Mouse (Mus musculus) kidney, adult 2 months (tissue): ENCODE data around the gene Gm10188. TPM values are rescaled to one million over a fixed set of nuclear protein-coding genes. Genes with fewer than 3 reads are reported as not detected.

ENCODE experiments used
- DNase-seq: peaks from one replicate; pipeline ENCODE4 v3.0.0; 2021
- H3K27ac ChIP-seq: fragments of 200-500 bp; 2 replicates; pipeline ENCODE4 v1.5.1; 2012; ENCODE audit warnings: low read depth, low read length, control low read depth, inconsistent platforms; ENCODE audit not compliant: insufficient read depth
- H3K27me3 ChIP-seq: fragments of 200-500 bp; replicated peaks from 2 replicates; pipeline ENCODE4 v1.6.1; 2012; ENCODE audit warnings: mild to moderate bottlenecking, moderate library complexity, low read length, inconsistent platforms; ENCODE audit not compliant: control insufficient read depth, insufficient read depth
- H3K36me3 ChIP-seq: fragments of 200-500 bp; 2 replicates; pipeline ENCODE4 v1.6.1; 2012; ENCODE audit warnings: mild to moderate bottlenecking, moderate library complexity, low read length, inconsistent platforms; ENCODE audit not compliant: control insufficient read depth, insufficient read depth
- H3K4me1 ChIP-seq: fragments of 200-500 bp; 2 replicates; pipeline ENCODE4 v1.6.1; 2011; ENCODE audit warnings: low read length; ENCODE audit not compliant: control insufficient read depth, insufficient read depth
- H3K4me3 ChIP-seq: fragments of 200-500 bp; 2 replicates; pipeline ENCODE4 v1.5.1; 2011; ENCODE audit warnings: mild to moderate bottlenecking, low read depth, low read length, control low read depth; ENCODE audit not compliant: insufficient read depth
- CTCF ChIP-seq: fragments of 200-500 bp; conservative IDR thresholded peaks from 2 replicates; pipeline ENCODE4 v1.5.1; 2011; ENCODE audit warnings: low read depth, mild to moderate bottlenecking, control low read depth, low read length, moderate library complexity, mixed read lengths; ENCODE audit not compliant: insufficient read depth, insufficient read length
- POLR2A ChIP-seq: fragments of 200-500 bp; IDR thresholded peaks from one replicate; pipeline ENCODE4 v1.6.1; 2011; ENCODE audit warnings: low read depth, low read length, control low read depth
- WGBS: fragments of 180-500 bp; shearing (Covaris S2); methylation state at CpG from one replicate; pipeline ENCODE4 v1.1.7; 2018; 5-methylcytosine and 5-hydroxymethylcytosine counted together
- polyA plus RNA-seq: library from polyadenylated mRNA; depleted of rRNA; stranded (reverse); fragments of >200 nt; gene quantifications from 2 replicates; pipeline ENCODE4 v1.2.3, GENCODE M21; 2012

Gene Gm10188
- polyA plus RNA-seq, 1 experiment: not detected

- WGBS: 53% methylated on average over 6 of the region's 6 CpGs
- no peak for TF ChIP-seq POLR2A
- TF ChIP-seq CTCF: no peak
- no peaks in the 10 kb centered on the region for H3K36me3 ChIP-seq
- no peak for DNase-seq
- no peak overlapping the region for H3K27ac ChIP-seq
- H3K4me1 ChIP-seq: no peaks in the 10 kb centered on the region
- no peak overlapping the region for H3K4me3 ChIP-seq
- H3K27me3 ChIP-seq: no peaks in the 10 kb centered on the region
Observed at GRCm38 (mm10) chr1:132222166-132222565, 7.4 kb downstream of the Gm10188 start.

- no peak overlapping the region for H3K4me3 ChIP-seq
- no peak for DNase-seq
- TF ChIP-seq POLR2A: no peak
- no peaks in the 10 kb centered on the region for H3K27me3 ChIP-seq
- H3K4me1 ChIP-seq: no peaks in the 10 kb centered on the region
- H3K36me3 ChIP-seq: no peaks in the 10 kb centered on the region
- H3K27ac ChIP-seq: no peak overlapping the region
- WGBS: 53% methylated on average over 2 of the region's 2 CpGs
Observed at GRCm38 (mm10) chr1:132221627-132222026, 7.9 kb downstream of the Gm10188 start.

DNA sequence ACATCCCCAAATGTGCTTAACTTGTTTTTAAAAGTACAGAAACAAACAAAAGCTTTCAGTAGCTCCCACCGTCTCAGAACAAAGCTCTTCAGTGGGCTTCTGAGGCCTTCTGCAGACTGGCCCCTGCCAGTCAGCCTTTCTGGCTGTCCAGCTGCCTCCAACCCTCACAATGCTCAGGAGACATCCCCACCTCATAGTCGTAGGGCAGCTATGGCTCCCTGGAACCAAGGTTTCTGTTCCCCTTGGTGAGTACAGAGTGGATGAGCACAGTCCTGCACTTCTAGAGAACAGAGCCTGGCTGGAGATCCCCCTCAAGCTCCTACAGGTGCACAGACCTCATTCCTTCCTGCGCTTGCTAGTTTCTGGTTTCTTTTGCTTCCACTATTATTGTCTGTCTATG, 13.3 kb downstream of the Gm10188 start:
- Histone ChIP-seq H3K27ac (no peak overlapping the region), H3K4me1 (no peaks in the 10 kb centered on the region), H3K4me3 (no peak overlapping the region), H3K27me3 (no peaks in the 10 kb centered on the region), H3K36me3 (no peaks in the 10 kb centered on the region)
- 71% methylated on average over 3 of the region's 3 CpGs for whole genome bisulfite sequencing
- TF ChIP-seq POLR2A (no peak), CTCF (no peak)
- DNase-seq: no peak

GRCm38 (mm10) chr1:132213076-132213475, 16.5 kb downstream of the Gm10188 start:
- Histone ChIP-seq H3K27me3 (no peaks in the 10 kb centered on the region), H3K4me1 (no peaks in the 10 kb centered on the region), H3K4me3 (no peak overlapping the region), H3K36me3 (no peaks in the 10 kb centered on the region), H3K27ac (no peak overlapping the region)
- TF ChIP-seq CTCF (no peak), POLR2A (no peak)
- no peak for DNase-seq
- WGBS: 55% methylated on average over 6 of the region's 6 CpGs

- no peaks in the 10 kb centered on the region for H3K36me3 ChIP-seq
- no peak overlapping the region for H3K27ac ChIP-seq
- H3K4me1 ChIP-seq: no peaks in the 10 kb centered on the region
- no peaks in the 10 kb centered on the region for H3K27me3 ChIP-seq
- 7% methylated on average over 20 of the region's 20 CpGs for WGBS
- TF ChIP-seq CTCF (peak; percentile 69), POLR2A (no peak)
- DNase-seq: peak; percentile 41
- peak overlapping the region; percentile 6; the same call in 1 of the 2 replicates for H3K4me3 ChIP-seq
Observed at GRCm38 (mm10) chr1:132212218-132212617, 17.3 kb downstream of the Gm10188 start.

DNA sequence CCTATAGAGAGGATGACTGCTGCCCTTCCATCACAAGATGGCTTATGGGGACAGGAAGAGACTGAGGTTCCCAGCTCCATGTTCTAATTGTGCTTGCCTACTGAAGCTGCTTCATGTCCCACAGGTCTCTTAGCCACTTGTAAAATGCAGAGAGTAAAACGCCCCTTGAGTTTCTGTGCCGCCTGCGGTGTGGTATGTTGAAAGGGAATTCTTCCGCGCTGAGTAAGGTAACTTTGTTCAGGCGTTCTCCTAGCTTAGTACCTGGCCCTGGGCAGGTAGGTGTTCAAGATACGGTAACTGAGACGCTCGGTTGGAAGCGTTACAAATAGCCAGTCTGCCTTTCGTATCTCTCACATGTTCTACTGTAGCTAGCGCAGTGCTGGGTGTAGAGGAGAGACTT, 17.9 kb downstream of the Gm10188 start:
- H3K36me3 ChIP-seq: no peaks in the 10 kb centered on the region
- DNase-seq: no peak
- 53% methylated on average over 12 of the region's 12 CpGs for WGBS

DNA sequence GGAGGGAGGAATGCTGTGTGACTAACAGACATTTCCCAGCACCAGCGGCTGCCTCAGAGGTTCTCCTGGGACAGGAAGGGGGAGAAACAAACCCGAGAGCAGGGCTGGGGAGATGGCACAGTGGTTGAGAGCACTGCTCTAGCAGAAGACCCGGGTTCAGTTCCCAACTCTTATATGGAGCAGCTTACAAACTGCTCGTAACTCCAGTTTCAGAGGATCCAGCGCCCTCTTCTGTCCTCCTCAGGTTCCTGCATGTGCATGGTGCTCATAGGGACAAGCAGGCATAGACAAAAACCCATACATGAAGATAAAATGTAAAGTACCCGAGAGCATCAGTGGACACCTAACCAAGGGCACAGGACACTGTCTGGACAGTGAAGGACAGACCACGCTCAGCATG, 18.6 kb downstream of the Gm10188 start:
- Histone ChIP-seq H3K27me3 (no peaks in the 10 kb centered on the region), H3K27ac (no peak overlapping the region), H3K4me1 (no peaks in the 10 kb centered on the region), H3K4me3 (no peak overlapping the region), H3K36me3 (no peaks in the 10 kb centered on the region)
- WGBS: 26% methylated on average over 7 of the region's 7 CpGs
- peak; percentile 43 for DNase-seq
- no peak for TF ChIP-seq POLR2A
- peak; percentile 75 for TF ChIP-seq CTCF

More for the DNA sequence above, 17.9 kb downstream of the Gm10188 start:
- Histone ChIP-seq H3K27me3 (no peaks in the 10 kb centered on the region), H3K4me1 (no peaks in the 10 kb centered on the region), H3K27ac (no peak overlapping the region), H3K4me3 (no peak overlapping the region)
- no peak for TF ChIP-seq POLR2A
- TF ChIP-seq CTCF: no peak

- H3K27ac ChIP-seq: no peak overlapping the region
- H3K36me3 ChIP-seq: no peaks in the 10 kb centered on the region
- no peaks in the 10 kb centered on the region for H3K4me1 ChIP-seq
- DNase-seq: no peak
- H3K4me3 ChIP-seq: no peak overlapping the region
- H3K27me3 ChIP-seq: no peaks in the 10 kb centered on the region
- TF ChIP-seq POLR2A (no peak), CTCF (no peak)
- WGBS: 46% methylated on average over 10 of the region's 10 CpGs
Observed at GRCm38 (mm10) chr1:132209400-132209799, 20.2 kb downstream of the Gm10188 start.
